Mouse (Mus musculus): Measurements from ENCODE around the gene Gpr68.

Gene Gpr68

DNA sequence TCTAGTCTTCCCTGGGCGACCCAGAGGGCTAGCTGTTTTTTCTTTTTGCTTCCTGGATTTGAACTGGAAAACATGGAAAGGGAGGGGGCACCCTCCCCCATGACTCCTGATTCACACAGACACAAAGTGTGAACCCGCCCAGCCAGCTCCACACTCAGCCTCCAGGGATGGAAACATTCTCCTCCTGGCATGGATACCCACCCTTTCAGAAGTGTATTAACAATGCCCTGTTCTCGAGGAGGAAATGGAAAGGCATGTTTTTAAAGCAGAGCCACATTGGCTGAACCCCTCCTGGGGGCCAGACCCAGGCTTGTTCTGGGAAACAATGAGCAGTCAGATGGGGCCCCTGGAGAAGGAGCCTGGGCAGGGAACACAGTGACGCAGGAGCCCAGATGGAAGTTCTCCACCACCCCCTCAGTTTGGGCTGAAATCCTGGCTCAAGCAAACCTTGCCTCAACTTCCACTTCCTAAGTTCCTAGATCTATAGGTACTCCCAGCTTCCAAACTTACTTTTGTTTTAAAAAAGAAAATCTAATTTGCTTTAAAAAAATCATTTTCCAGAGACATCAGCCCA is 39.9 kb downstream of the Gpr68 start:
- DNase-seq (ENCODE audit: low read depth, low spot score) = no peak
- H3K27me3 ChIP-seq (ENCODE audit: control insufficient read depth, insufficient read depth, low read length, poor library complexity, severe bottlenecking) = no peaks in the 10 kb centered on the region
- peaks cover 1% of the 10 kb centered on the region; the same call in 1 of the 2 replicates for H3K36me3 ChIP-seq (ENCODE audit: control insufficient read depth, insufficient read depth, low read length, poor library complexity, severe bottlenecking)

DNA sequence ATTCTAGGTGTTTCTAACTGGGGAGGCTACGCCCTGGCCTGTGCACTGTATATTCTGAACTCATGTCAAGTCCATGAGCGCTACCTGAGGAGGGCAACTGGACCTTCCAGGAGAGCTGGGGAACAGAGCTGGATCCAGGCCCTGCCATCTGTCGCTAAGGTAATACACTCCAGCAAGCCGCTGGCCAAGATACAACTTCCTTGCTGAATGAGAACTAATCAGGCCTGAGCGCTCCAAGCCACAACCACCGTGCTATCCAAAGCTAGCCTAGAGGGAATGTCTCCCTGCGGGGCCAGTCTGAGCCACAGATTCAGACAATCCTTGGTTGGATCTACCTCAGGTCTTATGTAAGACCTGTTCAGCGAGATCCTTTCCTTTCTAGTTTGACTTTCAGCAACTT is 40.9 kb downstream of the Gpr68 start:
- DNase-seq (ENCODE audit: low read depth, low spot score) = no peak
- H3K36me3 ChIP-seq (ENCODE audit: control insufficient read depth, insufficient read depth, low read length, poor library complexity, severe bottlenecking) = peaks cover 1% of the 10 kb centered on the region; the same call in 1 of the 2 replicates
- no peaks in the 10 kb centered on the region for H3K27me3 ChIP-seq (ENCODE audit: control insufficient read depth, insufficient read depth, low read length, poor library complexity, severe bottlenecking)

DNA sequence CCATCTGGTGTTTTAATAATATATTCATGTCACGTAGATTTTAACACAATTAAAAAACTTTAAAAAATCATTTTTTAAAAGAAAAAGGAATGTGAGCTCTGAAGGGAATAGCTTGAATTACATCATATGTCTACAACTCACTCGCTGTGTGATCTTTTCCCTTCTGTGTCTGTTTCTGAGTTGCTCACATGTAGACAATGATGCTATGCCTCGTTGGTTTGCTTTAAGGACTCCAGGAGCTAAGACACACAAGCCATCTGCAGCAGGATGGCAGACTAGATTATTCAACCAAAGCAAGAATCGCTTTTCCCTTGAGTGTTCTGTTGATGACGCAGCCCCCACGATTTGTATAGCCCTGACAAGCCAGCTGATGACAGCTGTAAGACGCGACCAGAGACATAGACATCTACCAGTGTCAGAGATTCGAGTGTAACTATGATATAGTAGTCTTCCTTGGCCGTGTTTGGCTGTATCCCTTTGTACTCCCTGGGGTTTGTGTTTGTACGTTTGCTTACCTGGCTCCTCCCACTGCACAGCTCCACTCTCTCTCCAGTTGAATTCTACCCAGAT is 42.4 kb downstream of the Gpr68 start:
- H3K27me3 ChIP-seq (ENCODE audit: control insufficient read depth, insufficient read depth, low read length, poor library complexity, severe bottlenecking) = no peaks in the 10 kb centered on the region
- H3K36me3 ChIP-seq (ENCODE audit: control insufficient read depth, insufficient read depth, low read length, poor library complexity, severe bottlenecking) = peaks cover 1% of the 10 kb centered on the region; the same call in 1 of the 2 replicates
- DNase-seq (ENCODE audit: low read depth, low spot score) = peak; percentile 22

DNA sequence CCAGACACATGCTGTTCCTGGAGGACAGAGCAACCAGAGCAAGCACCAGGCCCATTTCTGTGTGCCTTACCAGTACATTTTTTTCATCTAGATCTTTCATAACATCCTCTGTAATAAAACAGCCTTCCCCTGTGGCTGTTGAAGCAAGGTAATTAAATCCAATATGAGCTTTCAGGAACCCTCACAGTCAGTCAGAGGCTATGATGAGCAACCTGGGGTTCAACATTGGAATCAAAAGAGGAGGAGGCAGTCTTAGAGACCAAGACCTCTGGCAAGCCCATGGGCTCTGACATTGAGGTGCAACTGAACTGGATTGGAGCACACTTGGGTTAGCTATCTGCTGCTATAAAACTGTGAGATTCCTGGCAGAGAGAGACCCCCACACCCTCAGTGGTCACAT is 42.9 kb downstream of the Gpr68 start:
- H3K36me3 ChIP-seq (ENCODE audit: control insufficient read depth, insufficient read depth, low read length, poor library complexity, severe bottlenecking) = peaks cover 1% of the 10 kb centered on the region; the same call in 1 of the 2 replicates
- H3K27me3 ChIP-seq (ENCODE audit: control insufficient read depth, insufficient read depth, low read length, poor library complexity, severe bottlenecking) = no peaks in the 10 kb centered on the region
- no peak for DNase-seq (ENCODE audit: low read depth, low spot score)

DNA sequence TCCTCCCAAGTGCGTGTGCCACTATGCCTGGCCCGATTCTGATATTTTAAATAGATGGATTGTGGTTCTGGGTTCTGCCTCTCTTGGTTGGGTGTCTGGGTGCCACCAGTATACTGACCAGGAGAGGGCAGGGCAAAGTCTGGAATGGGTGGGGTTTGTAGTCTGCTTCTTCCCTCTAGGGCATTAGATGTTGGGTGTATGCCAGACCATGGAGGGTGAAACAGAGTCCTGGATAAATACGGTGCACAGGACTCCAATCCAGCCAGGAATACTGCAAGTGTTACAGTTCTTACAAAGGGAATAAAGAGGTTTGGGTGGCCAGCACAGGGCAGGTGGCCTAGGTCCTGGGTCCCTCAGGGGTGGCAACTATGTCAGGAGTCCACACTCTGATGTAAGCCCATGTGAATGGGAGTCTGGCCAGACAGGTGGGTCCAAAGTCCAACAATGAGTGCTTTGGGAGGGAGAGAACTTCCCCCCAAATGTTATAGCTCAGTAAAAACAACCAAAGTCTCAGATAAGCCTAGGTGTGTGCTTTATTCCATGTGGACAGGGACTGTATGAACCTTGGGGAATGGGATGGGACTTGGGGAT is 45.0 kb downstream of the Gpr68 start:
- H3K36me3 ChIP-seq (ENCODE audit: control insufficient read depth, insufficient read depth, low read length, poor library complexity, severe bottlenecking) = no peaks in the 10 kb centered on the region
- H3K27me3 ChIP-seq (ENCODE audit: control insufficient read depth, insufficient read depth, low read length, poor library complexity, severe bottlenecking) = no peaks in the 10 kb centered on the region
- DNase-seq (ENCODE audit: low read depth, low spot score) = no peak

DNA sequence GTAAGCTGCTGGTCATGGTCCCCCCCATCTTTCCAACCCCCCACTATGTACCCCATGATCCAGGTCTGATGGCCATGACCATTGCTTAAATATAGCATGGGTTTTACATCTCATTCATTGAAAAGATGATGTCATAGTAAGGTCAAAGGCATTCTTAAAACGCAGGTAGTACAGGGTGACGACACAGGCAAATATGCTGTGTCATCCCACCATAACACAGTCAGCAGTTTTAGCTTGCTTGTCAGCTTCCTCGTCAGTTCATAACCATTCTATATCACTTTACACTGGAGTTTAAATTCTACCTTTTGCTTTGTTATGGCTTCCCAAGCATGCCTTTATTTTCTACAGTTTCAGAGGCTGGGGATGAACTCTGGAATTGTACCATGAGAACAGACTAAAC is 45.7 kb downstream of the Gpr68 start:
- no peak for DNase-seq (ENCODE audit: low read depth, low spot score)
- no peaks in the 10 kb centered on the region for H3K36me3 ChIP-seq (ENCODE audit: control insufficient read depth, insufficient read depth, low read length, poor library complexity, severe bottlenecking)

DNA sequence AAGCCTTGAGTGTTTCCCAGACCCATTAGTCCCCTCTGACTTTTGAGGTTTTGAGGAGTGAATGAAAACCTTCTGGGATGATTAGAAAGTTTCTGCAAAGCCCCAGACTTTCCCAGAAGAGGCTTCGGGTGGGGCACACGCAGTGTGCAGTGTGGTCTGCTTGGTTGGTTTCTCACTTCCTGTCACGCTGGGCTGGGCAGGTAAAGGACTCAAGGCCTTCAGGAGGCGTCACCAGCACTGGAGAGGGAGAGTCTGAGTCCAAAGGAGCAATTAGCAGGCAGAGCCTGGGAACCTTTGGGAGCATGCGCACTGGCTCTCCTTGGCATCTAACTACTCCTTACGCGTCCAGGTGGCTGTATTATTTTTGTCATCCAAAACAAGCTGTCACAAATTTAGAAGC is 50.2 kb downstream of the Gpr68 start:
- DNase-seq (ENCODE audit: low read depth, low spot score) = peak; percentile 43
- no peaks in the 10 kb centered on the region for H3K36me3 ChIP-seq (ENCODE audit: control insufficient read depth, insufficient read depth, low read length, poor library complexity, severe bottlenecking)
- no peaks in the 10 kb centered on the region for H3K27me3 ChIP-seq (ENCODE audit: control insufficient read depth, insufficient read depth, low read length, poor library complexity, severe bottlenecking)

More for the DNA sequence above, 45.7 kb downstream of the Gpr68 start:
- no peaks in the 10 kb centered on the region for H3K27me3 ChIP-seq (ENCODE audit: control insufficient read depth, insufficient read depth, low read length, poor library complexity, severe bottlenecking)

DNA sequence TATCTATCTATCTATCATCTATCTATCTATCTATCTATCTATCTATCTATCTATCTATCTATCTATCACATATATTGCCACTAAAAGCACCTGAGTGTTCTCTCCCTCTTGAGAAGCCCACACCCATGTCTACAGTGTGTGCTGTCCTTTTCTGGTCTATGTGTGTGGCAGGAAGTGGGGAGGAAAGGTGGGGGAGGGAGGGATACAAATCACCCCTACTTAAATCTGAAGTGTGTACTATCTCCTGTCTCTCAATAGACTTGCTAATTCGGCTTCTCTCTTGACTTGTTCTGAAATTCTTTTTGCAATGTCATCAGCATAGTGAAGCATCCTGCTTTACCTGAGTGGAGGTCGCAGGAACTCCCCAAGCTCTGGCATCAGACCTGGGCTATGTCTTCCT is 51.7 kb downstream of the Gpr68 start:
- no peak for DNase-seq (ENCODE audit: low read depth, low spot score)
- Histone ChIP-seq H3K27me3 (ENCODE audit: control insufficient read depth, insufficient read depth, low read length, poor library complexity, severe bottlenecking) (no peaks in the 10 kb centered on the region), H3K36me3 (ENCODE audit: control insufficient read depth, insufficient read depth, low read length, poor library complexity, severe bottlenecking) (no peaks in the 10 kb centered on the region)

DNA sequence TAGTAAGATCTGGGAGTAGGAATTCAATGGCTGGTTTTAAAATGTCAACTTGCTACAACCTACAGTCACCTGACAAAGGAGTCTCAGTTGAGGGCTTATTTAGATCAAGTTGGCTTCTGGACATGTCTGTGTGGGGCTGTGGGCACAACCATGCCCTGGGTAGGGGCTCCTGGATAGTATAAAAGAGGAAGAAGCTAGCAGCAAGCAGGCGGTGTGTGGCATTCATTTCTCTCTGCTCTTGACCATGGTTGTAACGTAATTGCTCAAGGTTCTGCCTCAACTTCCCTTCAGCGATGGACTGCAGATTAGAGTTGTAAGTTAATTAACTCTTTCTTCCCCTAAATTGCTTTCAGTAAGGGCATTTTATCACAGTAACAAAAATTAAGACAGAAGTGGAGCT is 55.6 kb downstream of the Gpr68 start:
- Histone ChIP-seq H3K27me3 (ENCODE audit: control insufficient read depth, insufficient read depth, low read length, poor library complexity, severe bottlenecking) (no peaks in the 10 kb centered on the region), H3K36me3 (ENCODE audit: control insufficient read depth, insufficient read depth, low read length, poor library complexity, severe bottlenecking) (no peaks in the 10 kb centered on the region)
- DNase-seq (ENCODE audit: low read depth, low spot score) = no peak

DNA sequence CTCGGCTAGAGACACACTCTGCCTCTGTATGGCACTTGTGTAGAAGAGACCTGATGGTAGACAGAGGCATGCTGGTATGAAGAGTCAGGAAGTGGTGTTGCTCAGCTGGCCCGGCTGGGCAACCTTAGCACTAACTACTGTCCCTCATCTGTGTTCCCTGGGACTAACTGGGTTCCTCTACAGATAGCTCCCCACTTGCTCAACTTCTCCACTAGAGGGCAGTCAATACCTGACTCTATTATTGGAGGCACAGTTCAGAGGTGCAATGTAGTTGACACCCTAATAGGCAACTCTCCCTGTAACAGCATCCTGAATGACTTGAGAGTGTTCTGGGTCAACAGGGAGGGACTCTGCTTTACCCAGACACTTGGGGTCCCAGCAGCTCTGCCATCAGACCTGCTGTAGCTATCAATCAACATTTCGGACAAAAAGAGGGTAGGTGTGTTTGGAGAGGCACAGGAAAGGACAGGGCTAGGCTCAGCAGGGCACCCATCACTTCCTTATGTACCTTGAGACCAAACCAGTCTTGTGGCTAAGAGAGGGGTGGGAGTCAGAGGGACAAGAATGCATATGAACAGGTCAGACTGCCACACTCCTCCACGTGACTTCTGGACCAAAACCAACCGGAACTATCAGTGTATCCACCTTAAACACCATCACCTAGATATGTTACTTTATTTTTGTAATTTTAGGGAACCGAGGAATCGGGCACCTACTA is 58.4 kb downstream of the Gpr68 start:
- DNase-seq (ENCODE audit: low read depth, low spot score) = peak; percentile 79
- no peaks in the 10 kb centered on the region for H3K27me3 ChIP-seq (ENCODE audit: control insufficient read depth, insufficient read depth, low read length, poor library complexity, severe bottlenecking)
- no peaks in the 10 kb centered on the region for H3K36me3 ChIP-seq (ENCODE audit: control insufficient read depth, insufficient read depth, low read length, poor library complexity, severe bottlenecking)

DNA sequence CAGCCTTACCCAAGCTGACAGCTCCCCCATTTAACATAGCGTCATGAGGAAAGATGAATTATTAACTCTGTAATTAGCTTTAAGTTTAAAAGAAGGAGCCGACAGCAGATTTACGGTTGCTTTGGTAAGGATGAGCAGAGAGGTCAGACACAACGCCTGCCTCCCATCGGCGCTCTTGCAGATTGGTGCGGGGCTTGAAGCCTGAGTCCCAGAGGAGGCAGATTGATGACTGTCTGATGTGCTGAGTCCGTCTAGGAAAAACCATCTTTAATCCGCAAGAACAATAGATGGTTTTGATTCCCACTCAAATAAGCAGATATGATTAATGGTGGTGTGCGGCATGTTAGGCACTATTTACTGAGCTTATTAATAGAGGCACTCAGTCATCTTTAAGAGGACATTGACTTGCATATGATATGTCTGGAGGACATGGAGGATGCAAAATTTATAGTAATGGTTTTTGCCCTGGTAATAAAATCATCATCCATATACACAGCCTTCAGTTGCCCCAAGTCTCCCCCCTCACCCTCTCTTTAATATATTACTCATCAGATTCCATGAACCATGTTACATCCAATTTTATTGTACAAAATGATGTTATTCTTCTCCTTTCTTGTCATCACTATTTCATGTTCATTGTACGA is 60.4 kb downstream of the Gpr68 start:
- Histone ChIP-seq H3K36me3 (ENCODE audit: control insufficient read depth, insufficient read depth, low read length, poor library complexity, severe bottlenecking) (no peaks in the 10 kb centered on the region), H3K27me3 (ENCODE audit: control insufficient read depth, insufficient read depth, low read length, poor library complexity, severe bottlenecking) (no peaks in the 10 kb centered on the region)
- no peak for DNase-seq (ENCODE audit: low read depth, low spot score)

DNA sequence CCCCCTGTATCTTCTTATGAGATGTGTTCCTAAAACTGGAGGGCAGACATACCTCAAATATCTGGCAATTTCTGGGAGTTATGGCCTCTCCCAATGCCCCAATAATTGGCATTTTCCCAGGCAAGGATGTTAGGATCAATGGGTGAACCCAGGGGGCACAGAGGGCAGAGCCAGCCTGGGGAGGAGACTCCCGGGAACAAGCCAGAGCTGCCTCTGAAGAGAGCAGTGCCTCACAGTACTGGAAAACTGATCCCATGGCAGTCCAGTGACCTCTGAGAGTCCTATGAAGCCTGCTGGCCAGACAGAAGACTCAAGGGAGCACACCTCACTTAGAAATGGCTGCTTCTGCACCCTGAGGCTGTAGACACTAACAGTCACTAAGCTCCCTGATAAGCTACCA is 61.4 kb downstream of the Gpr68 start:
- DNase-seq (ENCODE audit: low read depth, low spot score) = no peak

DNA sequence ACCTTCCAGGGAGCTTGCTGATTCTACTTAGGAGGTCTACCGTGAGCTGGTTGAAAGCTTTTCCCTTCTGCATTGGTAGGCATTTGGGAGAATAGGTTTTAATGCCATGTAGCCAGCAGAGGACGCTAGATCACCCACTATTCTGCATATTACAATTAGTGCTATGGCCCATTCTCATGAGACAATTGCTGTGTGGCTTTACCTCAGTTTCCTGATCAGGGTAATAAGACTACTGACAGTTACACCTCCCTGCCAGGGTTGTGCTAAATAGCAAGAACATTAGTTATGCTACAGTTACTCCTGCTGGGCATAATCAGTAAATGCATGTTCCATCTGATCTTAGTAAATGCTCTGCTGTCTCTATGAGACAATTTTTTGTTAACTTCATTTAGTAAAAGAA is 62.2 kb downstream of the Gpr68 start:
- DNase-seq (ENCODE audit: low read depth, low spot score) = no peak

More for the DNA sequence above, 61.4 kb downstream of the Gpr68 start:
- H3K36me3 ChIP-seq (ENCODE audit: control insufficient read depth, insufficient read depth, low read length, poor library complexity, severe bottlenecking) = no peaks in the 10 kb centered on the region
- no peaks in the 10 kb centered on the region for H3K27me3 ChIP-seq (ENCODE audit: control insufficient read depth, insufficient read depth, low read length, poor library complexity, severe bottlenecking)

DNA sequence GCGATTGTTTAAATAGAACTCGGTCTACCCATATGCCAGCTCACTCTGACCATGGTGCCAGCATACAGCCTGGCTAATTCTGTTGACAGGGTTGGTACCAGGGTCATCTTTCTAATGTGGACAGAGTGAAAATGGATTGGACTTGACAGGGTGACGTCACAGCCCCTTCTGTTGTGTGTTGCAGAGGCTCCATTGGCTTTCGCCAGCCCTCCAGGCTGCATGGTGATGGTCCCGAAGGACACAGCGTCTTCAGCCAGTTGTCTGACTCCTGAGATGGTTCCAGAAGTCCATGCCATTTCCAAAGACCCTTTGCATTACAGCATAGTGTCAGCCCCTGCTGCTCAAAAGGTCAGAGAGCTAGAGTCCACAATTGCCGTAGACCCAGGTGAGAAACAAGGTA is 63.5 kb downstream of the Gpr68 start:
- no peaks in the 10 kb centered on the region for H3K27me3 ChIP-seq (ENCODE audit: control insufficient read depth, insufficient read depth, low read length, poor library complexity, severe bottlenecking)
- no peak for DNase-seq (ENCODE audit: low read depth, low spot score)
- no peaks in the 10 kb centered on the region for H3K36me3 ChIP-seq (ENCODE audit: control insufficient read depth, insufficient read depth, low read length, poor library complexity, severe bottlenecking)

More for the DNA sequence above, 62.2 kb downstream of the Gpr68 start:
- Histone ChIP-seq H3K27me3 (ENCODE audit: control insufficient read depth, insufficient read depth, low read length, poor library complexity, severe bottlenecking) (no peaks in the 10 kb centered on the region), H3K36me3 (ENCODE audit: control insufficient read depth, insufficient read depth, low read length, poor library complexity, severe bottlenecking) (no peaks in the 10 kb centered on the region)

DNA sequence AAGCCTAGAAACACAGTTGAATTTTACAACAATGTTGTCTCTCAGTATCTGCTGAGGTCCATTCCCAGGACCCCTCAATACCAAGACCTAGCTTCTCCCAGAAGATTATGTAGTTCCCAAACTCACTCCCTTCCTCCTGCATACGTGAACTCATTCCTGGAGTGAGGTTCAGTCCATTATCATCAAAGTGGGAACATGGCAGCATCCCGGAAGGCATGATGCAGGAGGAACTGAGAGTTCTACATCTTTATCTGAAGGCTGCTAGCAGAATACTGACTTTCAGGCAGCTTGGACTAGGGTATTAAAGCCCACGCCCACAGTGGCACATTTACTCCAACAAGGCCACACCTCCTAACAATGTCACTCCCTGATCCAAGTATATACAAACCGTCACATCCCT is 64.8 kb downstream of the Gpr68 start:
- Histone ChIP-seq H3K27me3 (ENCODE audit: control insufficient read depth, insufficient read depth, low read length, poor library complexity, severe bottlenecking) (no peaks in the 10 kb centered on the region), H3K36me3 (ENCODE audit: control insufficient read depth, insufficient read depth, low read length, poor library complexity, severe bottlenecking) (no peaks in the 10 kb centered on the region)
- DNase-seq (ENCODE audit: low read depth, low spot score) = no peak
